Mouse (Mus musculus) heart, embryonic 14.5 days (tissue): ENCODE results near the gene Krt2. TPM values are rescaled to one million over a fixed set of nuclear protein-coding genes. Genes with fewer than 3 reads are reported as not detected.

Source experiments
- ATAC-seq: fragments of 200-750 bp; cut with Nextera tagmentation; 2 replicates; pipeline ENCODE4 v1.8.0; 2017; ENCODE audit warnings: low read depth, moderate TSS enrichment; ENCODE audit not compliant: insufficient number of reproducible peaks, insufficient read depth, low FRiP score
- H3K27ac ChIP-seq, 2 experiments: fragments of 200-500 bp in 1 of 2; fragments of 300-500 bp in 1 of 2; sonication (generic) in 1 of 2; replicated peaks in 1 of 2; 2 replicates each; pipeline ENCODE4 v1.5.1; 2012 to 2014; ENCODE audit warnings: low read depth in 2 of 2, low read length in 2 of 2, control low read depth in 1 of 2, mild to moderate bottlenecking in 1 of 2, mixed read lengths in 1 of 2; ENCODE audit not compliant: control insufficient read depth in 1 of 2, insufficient read depth in 1 of 2
- H3K27me3 ChIP-seq: fragments of 300-500 bp; sonication (generic); 2 replicates; pipeline ENCODE4 v1.6.1; 2014; ENCODE audit warnings: mild to moderate bottlenecking, low read length, control low read depth; ENCODE audit not compliant: control insufficient read depth, insufficient read depth
- H3K36me3 ChIP-seq: fragments of 300-500 bp; sonication (generic); 2 replicates; pipeline ENCODE4 v1.6.1; 2014; ENCODE audit warnings: mild to moderate bottlenecking, control low read depth, low read length, mixed read lengths; ENCODE audit not compliant: control insufficient read depth, insufficient read depth
- H3K4me1 ChIP-seq, 2 experiments: fragments of 200-500 bp in 1 of 2; fragments of 300-500 bp in 1 of 2; sonication (generic) in 1 of 2; 2 replicates each; pipeline ENCODE4 v1.6.1; 2012 to 2014; ENCODE audit warnings: low read length in 2 of 2, control low read depth in 1 of 2, mixed read lengths in 1 of 2; ENCODE audit not compliant: control insufficient read depth in 2 of 2, insufficient read depth in 2 of 2
- H3K4me2 ChIP-seq: fragments of 300-500 bp; sonication (generic); 2 replicates; pipeline ENCODE4 v1.6.1; 2014; ENCODE audit warnings: mild to moderate bottlenecking, low read length
- H3K4me3 ChIP-seq, 2 experiments: fragments of 200-500 bp in 1 of 2; fragments of 300-500 bp in 1 of 2; sonication (generic) in 1 of 2; 2 replicates each; pipeline ENCODE4 v1.5.1; 2012 to 2014; ENCODE audit warnings: low read length in 2 of 2, mild to moderate bottlenecking in 2 of 2, control low read depth in 1 of 2, low read depth in 1 of 2, moderate library complexity in 1 of 2; ENCODE audit not compliant: control insufficient read depth in 1 of 2, insufficient read depth in 1 of 2
- H3K9ac ChIP-seq: fragments of 300-500 bp; sonication (generic); 2 replicates; pipeline ENCODE4 v1.6.1; 2014; ENCODE audit warnings: mild to moderate bottlenecking, low read length
- H3K9me3 ChIP-seq: fragments of 300-500 bp; sonication (generic); 2 replicates; pipeline ENCODE4 v1.6.1; 2016; ENCODE audit warnings: low read length, control low read depth; ENCODE audit not compliant: control insufficient read depth
- WGBS: fragments of 180-500 bp; shearing (Covaris S2); extraction: QIAGEN DNeasy Blood & Tissue Kit; methylation state at CpG from one replicate; pipeline ENCODE4 v1.1.7; 2014; 5-methylcytosine and 5-hydroxymethylcytosine counted together
- polyA plus RNA-seq: library from polyadenylated mRNA; unstranded; fragments of >200 nt; fragmentation: Nextera tagmentation; extraction: Ambion mirVana; gene quantifications from 2 replicates; pipeline ENCODE4 v1.2.1, GENCODE M21; 2014

Krt2 gene
- polyA plus RNA-seq: not detected in 2 replicates

DNA sequence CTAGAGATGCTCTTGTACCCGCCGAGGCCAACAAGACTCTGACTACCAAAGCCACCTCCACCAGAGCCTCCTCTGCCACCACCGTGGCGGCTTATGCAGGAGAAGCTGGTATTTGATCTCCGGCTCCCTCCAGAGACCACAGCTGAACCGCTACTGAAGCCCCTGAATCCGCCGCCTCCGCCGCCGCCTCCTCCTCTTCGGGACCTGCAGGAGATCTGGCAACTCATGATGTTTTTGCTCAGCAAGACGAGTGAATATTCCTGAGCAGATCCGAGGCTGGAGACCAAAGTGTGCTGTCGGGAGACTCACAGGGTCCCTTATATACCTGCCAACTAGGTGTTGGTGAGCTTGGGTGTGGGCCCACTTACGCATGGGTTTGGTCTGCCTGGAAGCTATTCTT, at the start of gene Krt2:
Gene Krt2 (minus strand): TSS at position 295 of the 400 bp plus-strand sequence.
- Histone ChIP-seq H3K4me1 (no peaks in the 10 kb centered on the region; a peak in 1 of 4 replicates), H3K9me3 (no peaks in the 10 kb centered on the region), H3K4me2 (no peak within 1 kb of the TSS), H3K36me3 (no peaks in the 10 kb centered on the region), H3K27me3 (peaks cover 18% of the 10 kb centered on the region; the same call in 1 of the 2 replicates), H3K4me3 (no peak within 1 kb of the TSS), H3K9ac (no peak within 1 kb of the TSS), H3K27ac (no peak within 1 kb of the TSS)
- WGBS: 60% methylated on average over 16 of the region's 16 CpGs
- no peak for ATAC-seq

DNA sequence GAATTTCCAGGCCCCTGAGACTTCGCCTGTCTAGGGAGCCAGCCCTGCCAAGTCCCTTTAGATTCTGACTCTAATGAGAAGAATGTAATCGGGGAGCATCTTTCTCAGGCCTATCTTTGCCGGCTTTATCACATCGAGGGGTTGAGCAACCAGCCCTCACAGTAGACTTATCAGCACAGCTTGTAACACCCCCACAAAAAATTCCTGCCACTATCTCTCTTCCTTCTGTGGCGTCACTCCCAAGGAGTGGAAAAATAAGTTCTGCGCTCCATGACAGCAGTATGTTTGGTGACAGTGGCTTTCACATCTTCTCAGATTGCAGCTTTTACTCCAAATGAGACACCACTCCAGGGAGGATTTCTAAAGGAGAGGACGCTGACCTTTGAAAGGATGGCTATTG, 48.8 kb upstream of the Krt2 start:
- Histone ChIP-seq H3K4me2 (no peak overlapping the region), H3K9me3 (no peaks in the 10 kb centered on the region), H3K27ac (no peak overlapping the region), H3K4me1 (no peaks in the 10 kb centered on the region), H3K36me3 (no peaks in the 10 kb centered on the region), H3K9ac (no peak overlapping the region), H3K27me3 (peaks cover 13% of the 10 kb centered on the region), H3K4me3 (no peak overlapping the region)
- ATAC-seq: no peak
- 48% methylated on average over 7 of the region's 7 CpGs for WGBS

DNA sequence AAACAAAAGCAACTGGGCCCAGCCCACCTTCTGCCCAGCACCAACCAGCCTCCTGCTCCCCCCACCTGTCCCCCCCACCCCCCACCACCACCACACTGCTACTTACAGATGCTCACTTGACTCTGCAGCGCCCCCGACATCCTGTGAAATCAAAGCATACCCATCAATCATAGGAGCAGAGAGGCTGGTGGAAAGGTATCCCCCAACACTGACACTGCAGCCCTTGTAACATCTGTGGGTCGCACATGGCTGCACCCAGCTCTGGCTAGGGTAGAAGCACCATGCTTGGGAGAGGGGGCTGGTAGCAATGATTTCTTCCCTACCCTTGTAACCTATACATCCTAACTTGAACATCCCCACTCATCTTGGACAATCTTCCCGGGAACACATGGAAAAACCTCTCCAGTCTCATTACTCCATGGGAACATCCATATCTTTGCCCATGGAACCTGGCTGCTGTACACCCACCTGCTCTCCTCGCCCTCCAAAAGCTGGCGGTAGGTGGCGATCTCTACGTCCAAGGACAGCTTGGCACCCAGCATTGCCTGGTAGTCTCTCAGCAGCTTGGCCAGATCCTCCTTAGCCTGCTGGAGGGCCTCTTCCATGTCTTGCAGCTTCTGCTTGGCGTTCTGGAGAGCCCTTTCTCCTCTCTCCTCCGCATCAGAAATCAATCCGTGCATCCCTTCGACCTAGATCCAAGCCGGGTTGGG, 42.6 kb upstream of the Krt2 start:
- 44% methylated on average over 13 of the region's 13 CpGs for WGBS
- peaks cover 46% of the 10 kb centered on the region for H3K27me3 ChIP-seq
- no peaks in the 10 kb centered on the region for H3K9me3 ChIP-seq
- no peak overlapping the region for H3K27ac ChIP-seq
- H3K4me2 ChIP-seq: peak overlapping the region; percentile 86
- no peaks in the 10 kb centered on the region for H3K36me3 ChIP-seq
- H3K4me3 ChIP-seq: peak overlapping the region in 1 of 2 experiments; percentile 37; a peak in 1 of 4 replicates
- ATAC-seq: no peak
- no peak overlapping the region for H3K9ac ChIP-seq
- peaks cover 0 to 6% of the 10 kb centered on the region in 2 experiments; a peak in 1 of 4 replicates for H3K4me1 ChIP-seq

DNA sequence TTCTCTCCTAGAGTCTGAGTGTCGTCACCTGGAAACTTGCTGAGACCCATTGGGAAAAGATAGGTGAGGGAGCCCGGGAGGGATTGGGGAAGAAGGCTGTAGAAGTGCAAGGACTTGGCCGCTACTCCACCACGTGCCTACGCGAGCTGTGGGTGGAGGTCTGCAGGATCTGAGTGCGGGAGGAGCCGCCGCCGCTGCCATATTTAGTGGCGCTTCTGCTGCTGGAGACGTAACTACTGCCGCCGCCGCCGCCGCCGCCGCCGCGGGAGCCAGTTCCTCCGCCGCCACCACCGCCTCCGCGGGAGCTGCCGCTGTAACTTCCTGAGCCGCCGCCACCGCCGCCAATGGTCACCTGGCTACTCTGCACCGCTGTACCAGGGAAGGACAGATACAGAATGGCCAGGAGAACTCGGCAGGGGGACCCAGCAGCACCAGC, 41.8 kb upstream of the Krt2 start:
- peak overlapping the region; percentile 37 to 48 for H3K4me3 ChIP-seq
- ATAC-seq: no peak
- peak overlapping the region; percentile 38 for H3K9ac ChIP-seq
- no peaks in the 10 kb centered on the region for H3K36me3 ChIP-seq
- no peaks in the 10 kb centered on the region for H3K9me3 ChIP-seq
- no peak overlapping the region for H3K27ac ChIP-seq
- peaks cover 0 to 6% of the 10 kb centered on the region in 2 experiments; a peak in 1 of 4 replicates for H3K4me1 ChIP-seq
- under 1% methylated on average over 33 of the region's 33 CpGs for WGBS
- peak overlapping the region; percentile 86 for H3K4me2 ChIP-seq
- H3K27me3 ChIP-seq: peaks cover 49% of the 10 kb centered on the region

DNA sequence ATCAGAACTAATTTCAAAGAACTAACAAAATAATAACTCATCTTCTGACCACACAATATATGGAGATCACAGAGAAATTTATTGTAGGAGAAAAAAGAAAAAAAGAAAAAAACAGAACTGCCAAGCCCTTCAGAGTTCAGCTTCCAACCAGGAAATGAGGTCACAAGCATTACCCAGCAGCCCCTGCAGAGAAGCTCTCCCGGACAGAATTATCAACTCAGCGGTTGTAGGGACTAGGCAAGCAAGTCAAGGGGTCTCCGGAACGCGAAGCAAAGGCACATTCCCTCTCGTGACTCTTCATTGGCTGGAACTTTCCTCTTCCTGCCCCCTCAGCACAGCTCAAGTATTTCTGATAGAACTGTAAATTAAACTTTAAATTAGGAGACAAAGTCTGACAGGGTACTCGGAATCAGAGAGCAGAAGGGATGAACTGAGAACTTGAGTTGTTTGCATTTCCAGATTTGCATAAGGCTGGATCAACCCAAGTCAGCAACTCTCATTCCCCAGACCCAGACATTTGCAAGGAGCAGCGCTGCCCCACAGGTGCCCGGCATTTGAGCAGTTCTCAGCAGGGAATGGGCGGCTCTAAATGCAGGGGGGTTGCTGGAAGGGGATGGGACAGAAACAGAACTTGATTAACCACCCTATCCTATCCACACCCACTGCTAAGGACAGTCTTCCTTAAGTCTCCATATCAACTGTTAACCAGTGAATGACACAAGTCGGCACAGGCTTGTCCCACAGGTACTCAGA, 40.9 kb upstream of the Krt2 start:
- no peak overlapping the region for H3K27ac ChIP-seq

DNA sequence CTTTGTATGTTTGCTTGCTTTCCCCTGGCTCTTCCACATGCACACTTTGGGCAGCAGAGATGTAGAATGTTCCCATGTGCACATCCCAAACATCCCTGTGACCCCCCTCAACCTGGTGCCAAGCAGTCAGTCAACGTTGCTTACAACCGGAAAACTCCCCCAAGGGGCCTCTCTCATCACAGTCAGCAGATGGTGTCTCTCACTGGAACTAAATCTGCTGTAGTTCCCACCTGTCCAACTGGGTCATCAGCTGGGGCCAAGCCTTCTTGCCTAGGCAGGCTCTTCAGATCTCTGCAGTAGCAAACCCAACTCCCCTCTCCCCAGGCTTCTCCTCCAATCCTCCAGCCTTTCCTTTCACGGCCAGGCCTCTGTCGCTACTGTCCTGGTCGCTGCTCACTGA, 38.7 kb upstream of the Krt2 start:
- Histone ChIP-seq H3K27ac (no peak overlapping the region), H3K9me3 (no peaks in the 10 kb centered on the region), H3K4me2 (no peak overlapping the region), H3K4me1 (peaks cover 0 to 6% of the 10 kb centered on the region in 2 experiments; a peak in 1 of 4 replicates), H3K9ac (no peak overlapping the region), H3K27me3 (peaks cover 69% of the 10 kb centered on the region), H3K36me3 (no peaks in the 10 kb centered on the region), H3K4me3 (no peak overlapping the region)
- WGBS: 47% methylated on average over 5 of the region's 5 CpGs
- ATAC-seq: no peak

More for the DNA sequence above, 40.9 kb upstream of the Krt2 start:
- H3K4me1 ChIP-seq: peaks cover 0 to 6% of the 10 kb centered on the region in 2 experiments; a peak in 1 of 4 replicates
- H3K9ac ChIP-seq: no peak overlapping the region
- H3K27me3 ChIP-seq: peaks cover 55% of the 10 kb centered on the region
- WGBS: 6% methylated on average over 11 of the region's 11 CpGs
- H3K36me3 ChIP-seq: no peaks in the 10 kb centered on the region
- no peaks in the 10 kb centered on the region for H3K9me3 ChIP-seq
- peak overlapping the region; percentile 86 for H3K4me2 ChIP-seq
- no peak overlapping the region for H3K4me3 ChIP-seq
- no peak for ATAC-seq

DNA sequence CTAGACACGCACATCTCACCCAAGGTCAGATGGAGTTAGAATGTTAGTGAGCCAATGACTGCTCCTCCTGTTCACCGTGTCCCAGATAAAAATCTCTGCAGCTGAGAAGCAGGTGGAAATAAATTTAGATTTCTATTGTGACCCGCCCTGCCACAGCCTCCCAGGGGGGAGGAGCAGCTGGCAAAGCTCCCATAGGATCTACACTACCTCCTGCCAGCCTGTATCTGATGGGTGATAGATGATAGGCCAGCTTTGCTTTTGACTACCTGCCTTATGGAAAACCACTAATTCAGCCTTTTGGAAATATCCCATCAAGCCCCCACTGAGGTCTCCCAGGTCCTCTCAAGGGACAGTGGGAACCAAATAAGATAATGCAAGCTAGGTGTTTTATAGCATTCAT, 37.8 kb upstream of the Krt2 start:
- ATAC-seq: no peak
- H3K27me3 ChIP-seq: peaks cover 71% of the 10 kb centered on the region
- H3K27ac ChIP-seq: no peak overlapping the region
- 57% methylated on average over 3 of the region's 3 CpGs for WGBS
- peaks cover 0 to 6% of the 10 kb centered on the region in 2 experiments; a peak in 1 of 4 replicates for H3K4me1 ChIP-seq
- no peak overlapping the region for H3K4me2 ChIP-seq
- H3K4me3 ChIP-seq: no peak overlapping the region
- no peaks in the 10 kb centered on the region for H3K36me3 ChIP-seq
- H3K9ac ChIP-seq: no peak overlapping the region
- no peaks in the 10 kb centered on the region for H3K9me3 ChIP-seq
